Mouse (Mus musculus): Measurements from ENCODE around the gene Grm5.

The Grm5 gene

DNA sequence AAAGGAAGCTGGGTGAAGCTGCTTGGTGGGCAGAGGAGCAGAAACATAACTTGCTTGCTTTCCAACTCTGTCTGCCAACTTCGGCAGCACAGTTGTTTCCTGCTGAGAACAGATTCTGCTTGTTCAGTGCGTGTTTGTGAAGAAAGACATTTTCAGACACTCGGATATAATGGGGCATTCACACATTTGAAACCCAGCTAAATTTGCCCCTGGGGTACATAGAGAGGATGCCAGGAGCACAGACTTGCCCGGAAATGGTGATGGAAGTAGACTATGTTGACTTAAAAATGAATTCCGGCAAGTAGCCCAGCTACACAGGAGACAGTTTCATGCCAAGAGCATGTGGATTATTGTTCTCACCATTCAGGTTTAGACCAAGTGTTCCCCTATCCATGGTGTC lies 342.0 kb downstream of the Grm5 start:
- peak; percentile 4 to 20 for DNase-seq

DNA sequence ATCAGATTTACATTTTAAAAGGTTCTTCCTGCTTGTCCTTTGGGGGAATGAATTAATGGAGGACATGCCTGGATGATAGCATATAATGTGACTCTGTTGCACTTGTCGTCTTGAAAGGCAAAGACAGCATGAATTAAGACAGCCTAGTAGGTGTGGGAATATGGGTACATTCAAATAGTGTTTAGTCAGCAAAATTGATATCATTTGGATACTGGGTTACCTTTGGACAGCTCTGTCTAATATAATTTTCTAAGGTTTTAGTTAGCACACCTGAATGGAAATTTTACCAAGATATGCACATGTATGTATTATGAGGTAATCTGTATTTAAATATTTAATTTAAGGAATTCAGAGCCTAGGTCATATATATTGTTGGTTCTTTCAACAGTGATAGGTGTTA lies 353.4 kb downstream of the Grm5 start:
- no peak for DNase-seq

DNA sequence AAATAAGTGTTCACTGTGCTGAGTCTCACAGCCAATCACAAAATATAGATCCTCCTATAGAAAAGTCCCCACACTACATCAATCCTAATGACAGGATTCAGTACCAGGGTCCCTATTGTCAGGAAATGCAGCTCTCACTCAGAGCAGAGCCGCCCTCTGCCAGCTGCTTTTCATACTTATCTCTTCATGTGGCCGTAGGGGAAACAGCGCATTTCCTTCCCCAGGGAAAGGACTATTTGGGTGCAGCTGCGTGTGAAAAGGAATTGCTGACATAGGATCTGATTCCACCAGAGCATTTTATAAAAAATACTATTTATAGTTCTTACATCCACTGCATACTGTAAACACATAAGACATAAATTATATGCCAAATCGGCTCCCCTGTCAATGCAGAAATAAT lies 354.3 kb downstream of the Grm5 start:
- DNase-seq, result no peak

GRCm38 (mm10) chr7:87950205-87950604 lies 366.2 kb downstream of the Grm5 start:
- DNase-seq, result no peak

DNA sequence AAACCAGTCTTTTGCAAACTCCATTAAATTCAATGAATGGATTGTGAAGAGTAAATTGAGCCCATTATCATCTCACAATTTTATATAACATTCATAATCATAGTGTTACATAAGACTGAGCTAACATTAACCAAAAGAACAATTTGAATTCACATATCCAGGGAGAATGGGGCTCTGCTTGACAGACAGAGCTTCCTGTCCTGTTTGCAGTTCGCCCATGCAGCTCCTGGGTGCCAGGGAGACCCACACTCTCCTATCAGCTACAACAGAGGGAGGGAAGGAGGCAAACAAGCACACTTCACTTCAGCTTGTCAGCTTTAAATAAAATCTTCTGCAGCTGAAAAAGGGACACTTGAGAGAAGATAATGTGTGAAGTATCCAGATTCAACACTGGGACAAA lies 389.2 kb downstream of the Grm5 start:
- DNase-seq, result no peak

DNA sequence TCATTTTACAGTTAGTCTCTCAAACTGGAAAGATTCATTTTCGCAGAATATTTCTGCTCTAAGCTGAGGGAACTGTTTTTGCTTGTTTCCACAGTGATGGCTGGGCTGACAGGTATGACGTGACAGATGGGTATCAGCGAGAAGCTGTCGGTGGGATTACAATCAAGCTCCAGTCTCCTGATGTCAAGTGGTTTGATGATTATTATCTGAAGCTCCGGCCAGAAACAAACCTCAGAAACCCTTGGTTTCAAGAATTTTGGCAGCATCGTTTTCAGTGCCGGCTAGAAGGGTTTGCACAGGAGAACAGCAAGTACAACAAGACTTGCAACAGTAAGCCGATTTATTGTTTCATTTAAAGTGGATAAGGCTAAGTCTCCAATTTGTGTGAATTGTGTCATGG lies 391.1 kb downstream of the Grm5 start:
- peak in 1 of 2 experiments; percentile 10 for DNase-seq

GRCm38 (mm10) chr7:87983494-87983893 lies 399.5 kb downstream of the Grm5 start:
- no peak for DNase-seq

GRCm38 (mm10) chr7:88014451-88014850 lies 430.5 kb downstream of the Grm5 start:
- DNase-seq, result no peak

DNA sequence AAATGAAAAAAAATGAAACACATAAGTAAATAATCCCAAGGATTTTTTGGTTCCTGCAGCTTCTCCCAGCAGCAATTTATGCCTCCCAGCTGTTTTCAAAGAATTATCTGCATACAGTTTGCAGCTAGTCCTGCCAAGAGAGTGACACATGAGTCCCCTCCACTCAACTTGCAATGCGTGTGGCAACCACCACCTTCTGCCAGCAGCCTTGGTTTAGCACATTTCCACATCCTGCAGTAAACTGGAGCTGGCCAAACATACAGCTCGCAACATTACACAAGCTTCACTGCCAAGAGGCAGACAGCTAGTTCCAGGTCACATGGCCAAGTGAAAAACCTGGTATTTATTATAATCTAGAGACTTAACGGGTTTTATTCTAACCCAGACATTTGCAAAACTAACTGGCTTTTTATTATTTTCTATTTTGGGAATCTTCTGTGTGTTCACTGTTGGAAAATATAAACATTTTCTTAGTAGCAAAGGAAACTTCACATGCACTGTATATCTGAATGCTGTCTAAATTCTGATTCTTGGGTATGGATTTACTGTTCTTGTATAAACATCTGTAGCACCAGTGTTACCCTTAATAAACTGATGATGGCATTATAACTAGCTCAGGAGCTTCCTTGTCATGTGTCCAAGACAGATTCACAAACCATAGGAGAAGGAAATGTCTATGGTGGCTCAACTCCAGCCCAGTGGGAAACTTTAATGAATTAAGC lies 443.6 kb downstream of the Grm5 start:
- no peak for DNase-seq

GRCm38 (mm10) chr7:88047366-88047765 lies 463.4 kb downstream of the Grm5 start:
- no peak for DNase-seq

GRCm38 (mm10) chr7:88054224-88054938 lies 470.4 kb downstream of the Grm5 start:
- no peak for DNase-seq

GRCm38 (mm10) chr7:88056438-88056837 lies 472.5 kb downstream of the Grm5 start:
- no peak for DNase-seq

DNA sequence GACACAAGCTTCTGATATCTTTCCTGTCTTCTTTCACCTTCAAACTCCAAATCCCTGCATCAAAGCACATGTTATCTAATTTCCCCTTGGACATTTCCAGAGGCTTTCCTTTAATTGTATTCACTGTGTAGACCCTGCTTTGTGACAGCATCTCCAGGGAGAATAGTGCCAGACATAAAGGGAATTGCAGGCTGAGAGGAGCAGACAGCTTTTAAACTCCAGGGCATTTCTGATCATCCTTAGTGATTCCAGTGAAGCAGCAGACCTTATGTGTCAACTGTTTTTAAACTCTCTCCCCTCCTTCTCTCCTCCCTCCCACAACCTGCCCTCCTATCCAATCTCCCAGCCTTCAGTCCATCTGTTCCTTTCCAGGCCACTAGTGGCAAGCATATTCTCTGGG lies 507.1 kb downstream of the Grm5 start:
- DNase-seq, result no peak

- no peak for DNase-seq
Observed at GRCm38 (mm10) chr7:88096536-88097107, 512.7 kb downstream of the Grm5 start.

GRCm38 (mm10) chr7:88097715-88098114 lies 513.7 kb downstream of the Grm5 start:
- DNase-seq, result peak; percentile 9 to 29

DNA sequence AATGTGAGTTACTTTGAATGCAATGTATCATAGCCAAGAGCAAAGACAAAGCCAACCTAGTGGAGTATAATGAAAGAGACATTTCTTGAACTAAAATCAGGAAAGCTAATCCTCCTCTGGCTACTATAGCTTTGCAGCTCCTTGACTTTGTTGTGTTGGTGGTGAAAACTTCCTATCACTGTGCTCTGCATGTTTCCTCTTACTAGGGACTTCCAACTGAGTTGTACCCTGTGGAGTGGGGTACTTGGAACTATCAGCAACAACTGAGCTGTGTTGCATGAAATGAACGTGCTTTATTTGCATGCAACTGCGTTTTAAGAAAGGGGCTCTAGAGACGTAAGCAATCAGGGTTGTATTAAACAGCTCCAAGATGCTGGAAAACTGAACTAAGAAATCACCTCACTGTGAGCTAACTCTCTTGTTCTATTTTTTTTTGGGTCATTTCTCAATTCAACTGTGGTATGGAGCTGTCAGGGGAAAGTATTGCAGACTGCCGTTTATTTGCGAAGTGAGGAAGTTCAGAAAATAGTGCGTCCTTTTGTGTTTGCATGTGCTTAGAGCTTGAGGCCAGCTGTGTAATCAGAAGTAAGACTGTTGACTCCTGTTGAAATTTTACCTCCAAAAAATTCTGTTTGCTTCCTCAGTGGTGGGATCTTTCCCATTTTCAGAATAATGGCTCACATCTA lies 532.9 kb downstream of the Grm5 start:
- no peak for DNase-seq

- DNase-seq, result no peak
Observed at GRCm38 (mm10) chr7:88128080-88128848, 544.3 kb downstream of the Grm5 start.

- DNase-seq, result peak; percentile 10 to 11
Observed at GRCm38 (mm10) chr7:88129536-88130487, 545.8 kb downstream of the Grm5 start.

DNA sequence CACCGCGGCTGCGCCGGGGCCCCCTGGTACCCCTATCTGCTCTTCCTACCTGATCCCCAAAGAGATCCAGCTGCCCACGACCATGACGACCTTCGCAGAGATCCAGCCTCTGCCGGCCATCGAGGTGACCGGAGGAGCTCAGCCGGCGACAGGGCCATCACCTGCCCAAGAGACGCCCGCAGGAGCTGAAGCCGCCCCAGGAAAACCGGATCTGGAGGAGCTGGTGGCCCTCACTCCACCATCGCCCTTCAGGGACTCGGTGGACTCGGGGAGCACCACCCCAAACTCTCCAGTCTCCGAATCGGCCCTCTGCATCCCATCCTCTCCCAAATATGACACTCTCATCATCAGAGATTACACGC lies 546.5 kb downstream of the Grm5 start:
- DNase-seq, result peak in 1 of 2 experiments; percentile 1

- no peak for DNase-seq
Observed at GRCm38 (mm10) chr7:88159542-88160241, 575.7 kb downstream of the Grm5 start.

- no peak for DNase-seq
Observed at GRCm38 (mm10) chr7:88161586-88161985, 577.6 kb downstream of the Grm5 start.
